Mouse (Mus musculus): Measurements from ENCODE around the gene Car10.
A peak's percentile ranks its signal among the peaks of the same experiment; 100 is the strongest.

Gene Car10

GRCm38 (mm10) chr11:93502864-93503263 lies 405.0 kb downstream of the Car10 start:
- no peak for DNase-seq

DNA sequence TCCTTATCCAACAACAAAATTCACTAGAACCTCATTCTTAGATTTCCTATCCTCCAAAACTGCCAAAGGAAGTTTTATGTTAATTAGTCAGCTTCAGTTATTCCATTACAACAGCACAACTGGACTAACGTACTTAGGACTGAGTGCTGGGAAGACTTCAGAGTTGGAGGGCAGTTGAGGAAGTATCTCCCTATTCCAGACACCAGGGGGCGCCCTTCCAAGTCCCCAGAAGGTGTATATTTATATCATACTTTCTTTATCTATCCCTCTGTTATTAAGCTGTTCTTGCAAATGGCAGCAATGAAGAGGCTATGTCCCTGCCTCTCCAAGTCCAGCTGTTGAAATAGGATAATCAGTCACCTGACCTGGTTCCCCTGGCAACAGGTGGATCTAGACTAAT lies 405.6 kb downstream of the Car10 start:
- peak; percentile 16 for DNase-seq

DNA sequence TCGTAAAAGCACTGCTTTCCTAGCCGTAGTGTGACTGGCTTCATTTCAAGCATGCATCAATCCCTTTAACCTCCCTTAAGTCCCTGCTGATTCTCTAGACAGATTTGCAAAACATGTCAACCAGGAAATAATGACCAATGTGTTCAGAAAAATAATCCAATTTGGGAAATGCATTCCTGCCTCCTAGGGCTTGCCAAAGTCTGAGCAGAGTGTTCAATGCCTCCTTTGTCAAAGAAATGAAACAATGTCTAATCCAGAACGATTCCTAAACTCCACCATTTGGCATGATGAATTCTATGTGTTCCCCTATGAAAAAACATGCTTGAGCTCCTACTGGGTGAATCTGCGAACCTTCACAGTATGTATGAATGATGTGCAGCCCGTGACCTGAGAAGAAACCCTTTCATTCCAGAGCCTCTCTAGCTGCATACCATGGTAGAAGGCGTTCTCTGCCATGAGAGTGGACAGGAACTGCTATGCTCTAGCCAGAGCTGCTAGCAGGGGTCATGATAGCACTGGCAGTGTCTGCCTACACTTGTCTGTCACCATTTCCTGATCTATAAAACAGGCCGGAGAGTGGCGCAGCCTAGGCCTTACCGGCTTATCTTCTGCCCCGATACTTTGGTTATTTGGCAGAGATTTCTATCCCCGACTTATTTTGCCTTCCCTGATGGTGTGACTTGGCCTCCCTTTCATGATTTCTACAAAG lies 411.9 kb downstream of the Car10 start:
- DNase-seq, result no peak

GRCm38 (mm10) chr11:93512843-93513242 lies 415.0 kb downstream of the Car10 start:
- DNase-seq, result no peak

- DNase-seq, result no peak
Observed at GRCm38 (mm10) chr11:93514396-93514795, 416.6 kb downstream of the Car10 start.

DNA sequence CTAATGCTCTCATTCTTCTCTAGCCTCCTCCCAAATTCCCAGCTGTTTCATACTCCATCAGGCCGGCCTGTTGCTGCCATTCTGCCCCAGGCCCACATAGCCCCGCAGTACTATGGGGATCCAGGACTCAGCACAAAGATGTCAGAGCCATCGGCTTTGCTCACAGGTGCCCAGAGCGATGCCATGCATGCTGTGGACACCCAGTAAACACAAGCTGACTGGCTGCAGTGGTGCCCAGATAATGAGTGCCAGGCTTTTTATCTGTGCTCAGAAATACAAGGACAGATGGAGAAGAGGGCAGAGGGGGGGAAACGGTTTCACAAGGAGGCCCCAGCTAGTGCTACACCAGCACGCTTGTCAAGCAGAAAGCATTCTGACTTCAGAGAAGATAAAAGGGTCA lies 417.7 kb downstream of the Car10 start:
- DNase-seq, result no peak

GRCm38 (mm10) chr11:93516216-93516615 lies 418.4 kb downstream of the Car10 start:
- no peak for DNase-seq

- no peak for DNase-seq
Observed at GRCm38 (mm10) chr11:93516946-93517345, 419.1 kb downstream of the Car10 start.

DNA sequence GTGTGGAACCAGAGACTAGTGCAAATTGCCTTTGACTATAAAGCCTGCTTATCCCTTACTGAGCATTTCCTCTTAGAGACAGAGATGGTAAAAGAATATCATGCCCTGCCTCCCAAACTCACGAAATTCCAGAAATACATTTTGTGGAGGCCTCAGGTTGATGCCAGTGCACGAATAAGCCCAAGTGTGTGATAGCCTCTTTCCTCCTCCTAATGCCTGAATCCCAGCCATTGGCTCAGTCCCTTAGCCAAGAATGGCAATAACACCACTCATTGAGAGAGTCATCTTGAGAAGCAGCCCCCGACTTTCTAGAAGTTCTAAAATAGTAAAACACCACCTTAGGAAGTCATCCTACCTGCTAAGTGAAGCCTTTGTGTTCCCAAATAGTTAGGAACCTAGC lies 424.7 kb downstream of the Car10 start:
- DNase-seq, result no peak

DNA sequence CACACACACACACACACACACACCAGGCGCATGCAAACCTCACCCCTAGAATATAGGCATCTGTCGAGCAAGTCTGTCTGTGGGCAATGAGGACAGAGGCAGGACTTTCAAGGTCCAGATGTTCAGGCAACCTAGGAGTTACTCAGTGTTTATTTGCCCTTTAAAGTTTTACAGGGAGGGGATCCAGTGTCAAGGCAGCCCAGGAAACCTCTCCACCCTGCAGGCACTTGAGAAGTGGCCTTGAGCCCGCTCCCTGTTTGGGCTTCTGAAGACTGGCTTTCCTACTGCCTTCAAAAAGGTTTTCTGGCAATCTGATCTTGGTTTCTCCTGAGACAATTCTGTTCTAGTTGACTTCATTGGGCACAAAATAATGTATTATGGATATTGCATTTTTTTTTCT lies 428.1 kb downstream of the Car10 start:
- no peak for DNase-seq

DNA sequence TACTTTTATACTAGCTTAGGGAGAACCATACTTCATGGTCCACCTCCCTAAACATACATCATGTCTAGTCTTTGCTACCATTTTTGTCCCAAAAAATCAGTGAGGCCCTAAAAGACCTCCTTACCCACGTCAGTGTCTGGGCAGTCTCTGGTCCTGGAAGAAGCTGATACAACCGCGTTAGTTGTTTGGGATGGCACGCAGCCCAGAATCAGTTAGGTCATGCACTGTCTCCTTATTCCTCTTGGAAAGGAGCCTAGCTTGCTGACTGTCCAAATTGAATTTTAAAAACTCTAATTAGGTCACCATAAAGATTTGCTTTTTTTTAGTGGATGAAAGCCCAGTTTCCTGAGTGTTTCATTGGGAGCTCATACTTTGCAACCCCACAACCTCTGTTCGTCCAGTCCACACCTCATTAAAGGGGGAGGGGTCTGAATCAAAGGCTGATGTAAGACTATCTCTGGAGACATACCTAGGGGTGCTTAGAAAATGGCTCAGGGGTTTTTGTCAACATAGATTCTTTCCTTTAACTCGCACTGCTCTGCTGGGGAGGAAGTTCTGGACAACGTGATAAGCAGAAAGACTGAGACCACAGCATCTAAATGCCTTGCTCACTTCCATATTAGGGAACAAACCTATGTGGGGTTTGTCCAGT lies 433.3 kb downstream of the Car10 start:
- DNase-seq, result no peak

- DNase-seq, result no peak
Observed at GRCm38 (mm10) chr11:93536244-93536643, 438.4 kb downstream of the Car10 start.

DNA sequence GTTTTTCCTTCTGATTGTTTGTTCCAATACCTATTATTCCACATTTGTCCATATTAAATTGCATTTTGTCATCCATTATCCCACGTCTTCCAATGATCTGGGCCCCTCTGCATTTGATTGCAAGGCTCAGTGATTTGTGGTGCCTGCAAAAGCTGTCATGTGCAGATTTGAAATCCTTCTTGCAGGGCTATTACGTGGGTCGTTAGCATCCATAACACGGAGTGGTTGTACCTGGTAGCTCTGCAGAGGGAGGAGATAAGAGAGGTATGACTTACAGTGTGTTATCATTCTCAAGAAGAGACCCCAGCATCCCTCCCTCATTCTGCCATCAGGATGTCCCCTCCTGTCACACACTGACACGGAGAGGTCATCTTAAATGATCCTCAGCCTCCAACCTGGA lies 451.1 kb downstream of the Car10 start:
- DNase-seq, result no peak

DNA sequence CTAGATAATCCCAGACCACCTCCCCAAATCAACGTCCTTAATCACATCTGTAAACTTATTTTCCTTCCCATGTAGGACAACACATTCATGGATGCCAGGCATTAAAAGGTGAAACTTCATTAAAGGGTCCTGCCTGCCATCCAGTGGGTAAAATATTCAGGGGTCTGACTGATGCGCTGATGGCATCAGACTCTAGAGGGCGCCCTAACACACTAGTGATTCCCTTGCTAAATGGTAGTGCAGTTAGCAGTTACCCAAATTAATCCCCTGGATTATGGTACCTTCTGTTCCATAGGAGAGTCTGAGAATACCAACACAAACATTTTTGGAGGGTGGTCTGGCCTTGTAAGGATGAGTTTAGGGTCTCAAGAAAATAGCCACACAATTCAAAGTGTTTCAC lies 453.1 kb downstream of the Car10 start:
- peak; percentile 8 for DNase-seq

DNA sequence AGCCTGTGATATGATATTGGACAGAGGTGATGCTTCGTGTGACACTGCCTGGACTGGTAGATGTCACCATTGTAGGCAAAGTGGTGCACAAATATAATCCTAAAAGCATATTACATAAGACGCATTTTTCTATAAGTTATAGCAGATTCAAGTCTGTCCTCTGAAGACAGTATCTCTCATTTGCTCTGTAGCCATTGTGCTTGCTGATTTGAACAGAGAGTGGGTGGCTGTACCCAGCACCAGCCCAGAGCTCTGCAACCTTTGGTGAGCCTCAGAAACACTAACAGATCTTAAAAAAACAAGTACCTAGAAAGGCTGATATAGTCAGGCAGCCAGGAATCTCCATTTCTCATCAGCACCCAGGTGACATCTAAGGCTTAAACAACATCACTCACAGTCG lies 461.3 kb downstream of the Car10 start:
- DNase-seq, result no peak

- no peak for DNase-seq
Observed at GRCm38 (mm10) chr11:93560570-93560969, 462.7 kb downstream of the Car10 start.

DNA sequence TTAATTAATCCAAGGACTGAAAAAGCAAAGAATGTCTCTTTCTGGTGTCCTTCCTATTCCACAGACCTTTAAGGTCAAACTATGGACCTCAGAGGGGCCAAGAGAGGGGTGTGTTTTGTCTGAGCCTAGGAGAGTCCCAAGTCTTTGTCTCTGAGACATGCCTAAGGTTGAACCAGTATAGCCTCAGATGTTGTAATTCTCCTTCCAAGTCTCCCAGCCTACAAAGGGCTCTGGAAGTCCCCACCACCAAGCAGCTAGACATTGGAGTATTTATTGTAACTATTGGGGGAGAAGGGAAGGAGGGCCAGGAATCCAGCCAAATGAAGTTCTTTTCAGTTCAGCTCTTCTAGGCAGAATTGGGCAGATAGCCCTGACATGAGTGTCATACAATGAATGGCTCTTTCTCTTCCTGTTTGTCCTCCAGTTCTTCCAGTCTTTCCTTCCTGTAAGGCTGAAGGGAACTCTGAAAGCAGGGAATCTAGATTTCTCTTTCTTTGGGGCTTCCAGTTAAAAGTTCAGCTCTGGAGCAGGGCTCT lies 464.6 kb downstream of the Car10 start:
- no peak for DNase-seq

DNA sequence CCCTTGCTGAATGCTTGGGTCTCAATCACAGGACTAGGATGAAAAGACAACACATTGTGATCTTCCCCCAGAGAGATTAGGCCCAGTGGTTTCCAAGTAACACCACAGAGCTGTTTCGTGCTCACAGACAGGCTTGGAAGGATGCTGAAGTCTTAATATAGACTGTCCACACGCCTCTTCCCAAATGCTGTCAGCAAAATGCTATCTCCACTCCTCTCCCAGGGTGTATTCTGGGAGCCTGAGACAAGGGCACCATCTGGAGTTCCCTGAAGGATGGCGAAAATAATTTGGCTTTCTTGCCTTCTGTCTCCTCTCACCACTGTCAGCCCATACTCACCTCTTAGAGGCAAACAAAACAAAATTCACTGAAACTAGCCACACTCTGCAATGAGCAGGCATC lies 467.9 kb downstream of the Car10 start:
- no peak for DNase-seq

GRCm38 (mm10) chr11:93571917-93572641 lies 474.3 kb downstream of the Car10 start:
- DNase-seq, result no peak

- no peak for DNase-seq
Observed at GRCm38 (mm10) chr11:93577441-93577840, 479.6 kb downstream of the Car10 start.

DNA sequence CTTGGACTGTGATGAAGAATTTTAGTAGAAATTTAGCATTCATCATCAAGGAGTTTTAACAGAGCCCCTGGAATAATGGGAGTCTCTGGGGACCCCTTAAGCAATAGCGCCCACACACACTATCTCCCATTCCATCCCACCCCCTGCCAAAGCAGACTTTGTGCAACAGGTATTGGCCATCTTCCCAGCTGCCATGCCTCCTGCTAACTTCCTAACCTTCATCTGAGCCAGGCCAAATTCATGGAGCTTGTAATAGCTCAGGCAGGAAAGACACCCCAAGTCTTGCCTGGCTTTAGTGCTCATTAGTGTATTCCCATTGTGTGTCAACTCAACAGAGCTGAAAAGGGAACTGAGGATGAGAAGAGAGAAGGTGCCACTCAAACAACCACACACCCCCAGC lies 481.8 kb downstream of the Car10 start:
- DNase-seq, result no peak

DNA sequence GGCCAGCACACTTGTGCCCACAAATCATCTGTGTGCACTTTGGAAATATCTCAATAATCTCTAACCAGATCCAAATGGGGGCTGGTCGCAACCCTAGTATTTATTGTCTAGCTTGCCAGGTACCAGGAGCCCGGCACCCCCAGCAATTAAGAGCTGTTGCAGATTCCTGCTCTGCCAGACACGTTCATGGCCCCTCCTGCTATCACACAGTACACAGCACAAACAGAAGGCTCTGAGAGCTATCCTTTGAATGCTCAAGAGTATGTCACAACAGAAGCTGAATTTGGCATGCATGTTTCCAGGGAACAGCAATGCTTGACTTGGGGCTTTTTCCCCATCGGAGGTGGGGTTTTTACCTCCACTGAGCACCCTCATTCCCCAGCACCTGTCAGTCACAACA lies 483.5 kb downstream of the Car10 start:
- DNase-seq, result no peak

- DNase-seq, result no peak
Observed at GRCm38 (mm10) chr11:93587788-93588187, 490.0 kb downstream of the Car10 start.

- no peak for DNase-seq
Observed at GRCm38 (mm10) chr11:93590652-93591051, 492.8 kb downstream of the Car10 start.
